Mouse (Mus musculus) 416B (cell line): ENCODE measurements around the gene Tsacc.
"Not testable (repeated sequence)": the region's sequence is repeated elsewhere in the genome, so short reads cannot be mapped to it uniquely, and the experiment has no call there.

Experiments
- DNase-seq: peaks from one replicate; pipeline ENCODE4 v3.0.0; 2011; ENCODE audit warnings: low read depth

Gene Tsacc

DNA sequence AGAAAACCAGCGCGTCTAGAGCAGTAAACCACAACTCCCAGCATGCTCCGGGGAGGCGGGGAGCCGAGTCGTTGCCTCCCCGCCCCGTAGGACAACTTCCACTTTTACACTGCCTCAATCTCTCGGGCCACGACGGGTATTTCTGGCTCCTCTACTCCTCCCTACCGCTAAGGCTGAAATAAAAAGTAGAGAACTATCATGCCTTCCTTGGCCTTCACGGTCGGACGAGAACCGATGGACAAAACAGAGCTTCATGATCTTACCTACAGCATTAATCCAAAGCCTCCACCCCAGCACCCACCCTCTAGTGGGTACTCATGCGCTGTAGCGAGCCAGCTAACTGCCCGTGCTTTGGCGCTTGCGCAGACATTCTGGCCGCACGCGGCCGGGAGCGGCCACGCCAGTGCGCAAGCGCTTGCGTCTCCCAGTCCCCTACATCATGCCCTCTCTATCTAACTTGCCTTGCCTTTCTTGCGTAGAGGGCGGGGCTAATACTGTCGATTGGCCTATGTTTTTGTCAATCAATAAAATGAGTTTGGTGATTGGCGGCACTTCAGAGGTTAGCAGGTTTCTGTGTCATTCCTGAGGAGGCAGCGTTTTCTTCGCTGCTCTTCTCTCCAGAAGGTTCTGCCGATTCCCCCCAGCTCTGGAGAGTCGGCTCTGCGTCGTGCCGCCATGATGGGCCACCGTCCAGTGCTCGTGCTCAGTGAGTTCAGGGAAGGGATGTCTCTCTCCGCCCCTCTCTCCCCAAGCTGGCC lies at the start of gene Tsacc, which contains the start of gene Cct3:
Gene Tsacc, minus strand, starts transcription at position 439 of the 758 bp plus-strand sequence.
Gene Cct3, plus strand, starts transcription at position 556 of the 758 bp plus-strand sequence.
- peak; percentile 100 for DNase-seq

DNA sequence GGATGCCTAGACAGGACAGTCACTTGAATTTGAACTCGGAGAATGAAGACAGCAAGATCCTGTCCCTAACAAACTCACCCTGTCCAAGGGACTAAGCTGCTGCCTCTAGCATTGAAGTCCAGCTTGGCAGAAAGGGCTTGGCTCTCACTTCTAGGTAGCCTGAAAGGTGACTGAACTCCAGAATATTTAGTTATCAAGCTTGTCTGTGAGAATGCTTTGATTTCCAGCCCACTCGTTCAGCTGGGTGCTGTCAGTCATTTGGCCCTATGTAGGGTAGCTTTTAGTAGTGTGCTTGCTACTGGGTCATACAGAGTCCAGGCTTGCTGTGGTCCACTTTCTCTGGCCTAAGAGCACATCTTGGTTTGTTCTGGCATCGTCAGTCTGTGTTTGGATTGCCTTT lies 42.2 kb upstream of the Tsacc start:
- no peak for DNase-seq

DNA sequence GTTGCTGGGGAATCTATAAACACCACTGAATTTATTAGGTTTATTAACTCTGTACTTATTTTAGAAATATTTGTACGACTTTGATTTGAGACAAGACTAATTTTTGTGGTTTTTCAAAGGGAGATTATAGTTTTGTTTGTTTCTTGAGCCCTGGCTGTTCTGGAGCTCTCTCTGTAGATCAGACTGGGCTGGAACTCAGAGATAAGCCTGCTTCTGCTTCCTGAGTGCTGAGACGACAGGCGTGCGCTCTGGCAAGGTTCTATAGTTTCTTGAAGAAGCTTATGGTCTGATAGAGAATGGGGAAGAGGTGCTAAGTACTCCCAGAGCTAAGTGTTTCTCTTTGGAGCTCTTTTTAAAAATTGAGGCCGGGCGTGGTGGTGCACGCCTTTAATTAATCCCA lies 41.5 kb upstream of the Tsacc start:
- DNase-seq: peak; percentile 82

DNA sequence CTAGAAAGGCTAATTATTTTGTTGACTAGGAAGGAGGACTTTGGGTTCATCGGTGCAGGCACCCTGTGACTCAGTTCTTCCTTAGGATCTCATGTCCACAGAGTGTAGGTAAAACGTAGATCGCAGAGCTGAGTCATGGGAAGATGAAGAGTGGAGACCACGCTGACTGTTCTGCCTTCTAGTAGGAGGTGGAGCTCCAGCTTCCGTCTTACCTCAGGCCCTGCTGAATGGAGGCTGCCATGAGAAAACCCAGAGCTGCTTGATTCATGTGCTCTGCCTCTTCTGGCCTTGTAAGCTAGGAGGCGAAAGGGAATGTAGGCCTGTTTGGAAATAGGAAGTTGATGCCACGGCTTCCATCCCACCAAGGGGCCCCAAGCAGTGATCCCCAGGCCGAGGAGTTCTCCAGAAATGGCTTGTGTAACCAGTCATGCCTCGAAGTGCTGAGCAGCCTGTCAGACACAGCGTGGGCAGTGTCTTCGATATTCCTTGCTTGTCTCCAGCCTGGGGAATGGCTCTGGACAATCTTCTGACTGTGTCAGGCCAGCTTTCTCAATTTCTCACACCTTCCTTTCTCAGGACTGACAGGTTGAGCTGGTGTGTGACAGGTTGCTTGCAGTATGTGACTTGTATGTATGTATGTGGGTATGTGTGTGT lies 40.7 kb upstream of the Tsacc start:
- DNase-seq: peak; percentile 93

DNA sequence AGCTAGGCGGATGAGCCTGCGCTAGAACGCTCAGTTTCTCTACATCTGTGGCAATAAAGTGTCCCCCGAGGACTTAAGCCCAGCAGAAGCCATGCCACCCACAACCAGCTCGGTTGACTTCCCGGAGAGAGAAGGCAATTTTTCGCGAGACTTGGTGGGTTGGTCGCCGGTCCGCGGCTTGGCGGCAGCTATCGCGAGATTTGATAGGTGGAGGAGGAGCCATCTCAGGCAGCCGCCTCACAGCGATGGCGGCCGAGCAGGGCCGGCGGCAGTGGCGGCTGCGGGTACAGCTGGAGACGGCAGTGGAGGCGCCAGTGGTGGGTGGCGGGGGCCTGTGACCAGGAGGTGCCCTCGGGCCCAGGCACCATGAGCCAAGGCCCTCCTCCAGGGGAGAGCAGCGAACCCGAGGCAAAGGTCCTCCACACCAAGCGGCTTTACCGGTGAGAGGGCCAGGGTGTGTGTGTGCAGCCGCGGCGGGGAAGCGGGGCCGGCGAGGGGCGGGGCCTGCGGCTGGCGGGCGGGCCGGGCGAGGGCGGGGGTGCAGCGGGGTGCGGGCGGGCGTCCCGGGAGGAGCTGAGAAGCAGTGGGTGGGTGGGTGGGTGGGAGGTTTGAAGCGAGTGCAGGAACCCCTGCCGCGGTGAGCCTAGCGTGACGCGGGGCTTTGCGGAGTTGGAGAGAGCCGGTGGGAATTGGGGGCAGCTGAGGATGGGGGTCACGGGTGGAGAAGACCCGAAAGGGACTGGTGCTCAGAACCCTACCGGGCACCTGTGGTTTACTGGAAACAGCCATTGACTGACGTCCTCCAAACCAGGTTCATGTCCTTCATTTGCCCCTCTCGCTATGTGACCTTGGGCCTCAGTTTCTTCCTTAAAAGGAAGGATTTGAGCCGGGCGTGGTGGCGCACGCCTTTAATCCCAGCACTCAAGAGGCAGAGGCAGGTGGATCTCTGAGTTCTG lies 39.5 kb upstream of the Tsacc start, which contains the start of the genes Tmem79 and Smg5:
Gene Tmem79, minus strand, starts transcription at position 91 of the 956 bp plus-strand sequence.
Gene Smg5, plus strand, starts transcription at position 203 of the 956 bp plus-strand sequence.
- DNase-seq: peak; percentile 98

DNA sequence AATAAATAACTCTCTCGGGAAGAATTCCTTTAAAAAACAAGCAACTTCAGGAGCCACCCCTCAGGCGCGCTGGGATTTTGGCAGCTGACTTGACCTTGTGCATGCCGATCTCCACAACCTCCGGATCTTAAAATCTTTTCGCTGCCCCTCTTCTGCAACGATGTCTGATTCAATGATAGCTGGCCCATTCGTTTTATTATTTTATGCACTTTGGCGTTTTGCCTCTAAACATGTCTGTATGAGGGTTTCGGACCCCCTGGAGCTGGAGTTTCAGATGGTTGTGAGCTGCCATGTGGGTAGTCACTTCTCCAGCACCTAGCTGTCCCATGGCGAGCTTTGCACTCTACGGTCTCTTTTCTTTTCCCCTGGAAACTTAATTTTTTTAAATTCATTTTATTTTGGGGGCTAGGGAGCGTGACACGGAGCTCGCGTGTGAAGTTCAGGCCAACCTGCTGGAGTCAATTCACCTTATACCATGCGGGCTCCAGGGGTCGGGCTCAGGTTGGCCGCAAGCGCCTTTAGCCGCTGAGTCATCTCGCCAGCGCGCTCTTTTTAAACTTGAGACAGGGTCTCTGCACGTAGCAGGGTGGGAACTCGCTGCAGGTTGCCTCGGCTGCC lies 38.7 kb upstream of the Tsacc start:
- no peak for DNase-seq

DNA sequence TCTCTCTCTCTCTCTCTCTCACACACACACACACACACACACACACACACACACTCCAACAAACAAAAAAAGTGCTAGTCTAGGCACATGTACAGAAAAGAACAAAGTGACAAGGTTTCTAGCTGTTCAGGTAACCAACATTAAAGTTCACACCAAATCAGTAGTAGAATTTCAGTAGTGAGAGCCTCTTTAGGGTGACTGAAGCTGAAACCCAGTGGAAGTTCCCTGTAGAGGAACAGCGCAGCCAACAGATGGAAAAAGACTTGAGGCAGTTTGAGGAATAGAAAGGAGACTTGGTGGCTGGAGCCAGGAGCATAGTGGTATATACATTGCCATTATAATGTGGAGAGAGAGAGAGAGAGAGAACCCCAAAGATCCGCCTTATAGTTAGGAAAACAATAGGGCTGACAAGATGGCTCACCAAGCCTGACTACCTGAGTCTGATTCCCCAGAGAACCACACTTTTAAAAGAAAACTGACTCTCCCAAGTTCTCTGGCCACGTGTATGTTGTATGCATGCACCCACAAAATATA lies 38.2 kb upstream of the Tsacc start:
- DNase-seq: peak; percentile 64

DNA sequence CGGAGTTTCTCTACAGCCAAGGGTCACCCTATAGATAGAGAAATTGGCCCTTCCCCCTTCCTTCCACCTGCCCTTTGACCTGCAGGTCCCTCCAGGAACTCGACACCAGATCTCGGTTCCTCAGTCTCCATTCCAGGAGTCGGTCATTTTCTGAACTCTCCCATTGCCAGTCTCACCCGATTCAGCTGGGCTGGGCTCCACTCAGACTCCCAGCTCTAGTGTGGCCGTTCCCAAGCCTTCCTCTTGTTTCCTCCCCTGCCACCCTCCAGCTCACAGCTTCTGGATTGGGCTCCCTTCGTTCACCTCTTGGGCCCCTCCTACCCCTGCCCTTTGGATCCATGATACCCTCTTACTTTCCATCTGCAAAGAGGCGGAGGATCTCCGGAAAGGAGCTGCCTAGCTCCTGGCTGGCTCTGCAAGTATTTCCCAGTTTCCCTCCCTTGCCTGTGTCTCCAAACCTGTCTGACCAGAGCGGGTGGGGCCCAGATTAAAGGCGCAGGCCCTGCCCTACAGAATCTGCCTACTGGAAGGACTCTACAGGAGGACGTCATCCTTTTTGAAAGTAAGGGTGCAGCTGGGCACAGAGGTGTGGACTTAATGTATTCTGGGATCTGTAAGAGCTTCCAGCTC lies 37.3 kb upstream of the Tsacc start:
- DNase-seq: no peak

DNA sequence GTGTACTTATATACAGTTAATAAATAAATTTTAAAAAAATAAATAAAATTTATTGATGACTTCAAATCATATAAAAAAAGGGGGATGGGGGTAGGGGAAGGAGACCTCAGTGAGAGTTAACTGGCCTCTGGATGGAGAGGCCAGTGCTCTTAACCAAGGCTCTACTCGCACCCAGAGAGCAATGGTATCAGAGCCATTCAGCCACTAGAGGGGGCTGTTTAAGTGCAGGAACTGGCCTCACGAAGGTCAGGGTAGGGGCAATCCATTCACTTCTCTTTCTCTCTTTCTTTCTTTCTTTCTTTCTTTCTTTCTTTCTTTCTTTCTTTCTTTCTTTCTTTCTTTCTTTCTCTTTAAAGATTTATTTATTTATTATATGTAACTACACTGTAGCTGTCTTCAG lies 34.5 kb upstream of the Tsacc start:
- peak; percentile 75 for DNase-seq

DNA sequence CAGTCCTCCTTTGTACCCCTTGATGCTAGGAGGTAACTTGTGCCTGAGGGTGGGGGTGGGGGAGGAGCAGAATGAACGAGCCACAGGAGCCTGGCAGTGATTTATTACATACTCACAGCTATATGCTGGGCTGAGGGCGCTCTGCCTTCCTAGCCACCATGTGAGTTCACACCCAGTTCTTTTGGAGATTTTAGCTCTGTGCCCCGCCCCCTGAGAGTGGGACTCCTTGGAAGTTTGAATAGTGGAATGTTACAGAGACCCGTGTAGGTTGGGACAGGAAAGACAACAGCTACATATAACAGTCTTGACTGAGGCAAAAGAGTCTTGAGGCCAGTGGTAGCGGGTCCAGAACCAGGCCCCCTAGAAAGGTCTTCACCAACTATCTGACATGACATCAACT lies 32.2 kb upstream of the Tsacc start:
- no peak for DNase-seq

DNA sequence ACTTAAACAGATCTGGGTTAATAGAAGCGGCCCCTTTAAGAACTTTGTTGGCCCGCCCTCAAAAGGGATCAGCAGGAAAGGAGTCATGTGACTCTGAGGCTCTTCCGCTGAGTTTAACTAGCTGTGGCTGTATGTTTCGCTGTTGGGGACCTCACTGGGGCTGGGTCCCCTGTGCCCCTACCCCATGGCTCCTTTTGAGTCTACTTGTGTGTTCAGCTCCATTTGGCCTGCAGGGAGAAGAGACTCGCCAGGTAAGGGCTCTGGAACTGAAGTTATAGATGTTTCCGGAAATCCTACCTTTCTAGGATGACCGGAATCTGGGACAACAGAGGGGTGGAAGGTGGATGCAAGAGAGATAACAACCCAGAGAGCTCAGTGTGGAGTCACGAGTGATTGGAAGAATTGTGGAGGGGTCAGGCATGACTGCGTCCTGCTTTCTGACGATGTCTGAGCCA lies 28.2 kb upstream of the Tsacc start, which contains the start of gene Glmp:
Gene Glmp, plus strand, starts transcription at position 73 of the 455 bp plus-strand sequence.
- peak; percentile 78 for DNase-seq

DNA sequence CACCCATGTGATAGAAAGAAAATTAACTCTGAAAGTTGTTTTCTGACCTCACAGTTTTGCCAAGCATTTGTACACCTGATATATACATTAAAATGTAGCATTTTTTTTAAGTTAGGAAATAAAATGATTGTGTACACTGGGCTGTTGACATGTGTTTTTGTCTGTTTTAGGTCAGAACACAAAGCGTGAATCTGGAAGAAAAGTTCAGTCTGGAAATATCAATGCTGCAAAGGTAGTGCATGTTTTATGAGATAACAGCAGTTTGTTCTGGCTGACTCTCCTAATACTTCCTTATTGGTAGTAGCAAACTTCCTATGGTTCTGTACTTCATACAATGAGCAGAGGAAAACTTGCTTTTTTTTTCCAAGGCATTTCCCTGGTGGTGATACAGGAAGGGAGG lies 2.4 kb upstream of the Tsacc start:
- DNase-seq: no peak

DNA sequence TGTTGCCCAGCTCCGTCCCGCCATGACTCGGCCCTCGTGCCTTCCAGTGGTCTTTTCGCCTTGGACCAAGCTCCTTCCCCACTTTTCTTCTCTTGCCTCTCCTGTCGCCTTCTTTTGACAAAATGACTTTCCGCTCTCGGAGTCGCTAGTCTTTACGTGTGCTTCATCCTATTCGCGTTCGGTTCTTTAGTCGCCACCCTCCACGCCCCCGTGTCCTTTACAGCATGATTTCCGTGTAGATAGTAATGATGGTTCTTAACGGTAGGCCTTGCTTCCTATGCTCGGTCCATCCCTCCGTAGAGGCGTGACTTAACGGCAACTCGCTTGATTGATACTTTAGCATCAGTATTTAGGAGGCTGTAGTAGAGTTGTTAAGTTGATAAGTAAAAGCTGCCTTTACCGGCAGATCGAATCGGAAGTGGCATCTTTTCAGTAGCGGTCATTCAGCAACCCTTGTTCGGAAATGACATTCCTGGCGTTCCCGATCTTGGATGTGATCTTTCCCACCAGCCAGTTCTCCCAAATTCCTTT lies 587 bp upstream of the Tsacc start:
- no peak for DNase-seq

DNA sequence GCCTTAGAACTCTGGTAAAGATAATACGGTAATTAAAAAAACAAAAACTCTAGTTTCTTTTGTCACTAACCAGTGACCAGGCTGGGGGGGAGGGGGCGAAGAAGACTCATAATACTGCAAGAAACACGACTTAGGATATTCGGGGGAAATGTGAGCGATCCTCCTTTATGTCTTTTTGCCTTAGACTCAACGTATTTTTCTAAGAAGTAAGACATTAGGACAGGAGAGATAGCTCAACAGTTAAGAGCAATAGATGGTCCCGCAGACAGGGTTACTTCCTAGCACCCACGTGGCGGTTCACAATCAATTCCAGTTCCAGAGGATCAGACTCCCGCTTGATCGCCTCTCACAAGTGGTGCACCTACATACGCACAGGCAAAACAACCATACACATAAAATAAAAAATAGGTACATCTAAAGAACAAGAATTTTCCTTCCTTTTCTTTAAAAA lies 664 bp downstream of the Tsacc start:
- DNase-seq: no peak

DNA sequence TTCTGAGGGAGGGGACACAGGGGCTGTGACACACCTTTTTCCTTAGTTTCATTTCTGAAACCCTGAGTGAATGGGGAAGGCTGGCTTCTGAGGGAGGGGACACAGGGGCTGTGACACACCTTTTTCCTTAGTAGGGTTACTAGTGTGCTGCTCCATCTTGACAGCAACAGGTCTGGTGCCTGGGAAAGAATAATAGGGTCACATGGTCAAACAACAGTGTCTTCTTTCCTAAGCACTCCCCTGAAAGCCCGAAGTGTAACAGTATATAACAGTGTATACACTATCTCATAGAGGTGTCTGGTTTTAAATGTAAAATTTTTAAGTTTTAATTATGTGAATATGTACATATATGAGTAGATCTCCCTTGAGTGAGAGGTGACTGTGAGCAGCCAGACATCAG lies 1.5 kb downstream of the Tsacc start:
- DNase-seq: peak; percentile 48

DNA sequence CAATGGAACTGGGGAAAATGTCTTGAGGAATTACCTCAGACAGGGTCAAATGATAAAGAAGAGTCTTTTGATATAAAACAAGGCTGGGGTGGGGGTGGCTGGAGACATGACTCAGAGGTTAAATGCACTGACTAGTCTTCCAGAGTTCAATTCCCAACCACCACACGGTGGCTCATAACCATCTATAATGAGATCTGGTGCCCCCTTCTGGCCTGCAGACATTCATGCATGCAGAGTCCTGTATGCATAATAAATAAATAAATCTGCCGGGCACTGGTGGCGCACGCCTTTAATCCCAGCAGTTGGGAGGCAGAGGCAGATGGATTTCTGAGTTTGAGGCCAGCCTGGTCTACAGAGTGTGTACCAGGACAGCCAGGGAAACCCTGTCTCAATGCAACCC lies 4.8 kb downstream of the Tsacc start:
- peak; percentile 77 for DNase-seq

DNA sequence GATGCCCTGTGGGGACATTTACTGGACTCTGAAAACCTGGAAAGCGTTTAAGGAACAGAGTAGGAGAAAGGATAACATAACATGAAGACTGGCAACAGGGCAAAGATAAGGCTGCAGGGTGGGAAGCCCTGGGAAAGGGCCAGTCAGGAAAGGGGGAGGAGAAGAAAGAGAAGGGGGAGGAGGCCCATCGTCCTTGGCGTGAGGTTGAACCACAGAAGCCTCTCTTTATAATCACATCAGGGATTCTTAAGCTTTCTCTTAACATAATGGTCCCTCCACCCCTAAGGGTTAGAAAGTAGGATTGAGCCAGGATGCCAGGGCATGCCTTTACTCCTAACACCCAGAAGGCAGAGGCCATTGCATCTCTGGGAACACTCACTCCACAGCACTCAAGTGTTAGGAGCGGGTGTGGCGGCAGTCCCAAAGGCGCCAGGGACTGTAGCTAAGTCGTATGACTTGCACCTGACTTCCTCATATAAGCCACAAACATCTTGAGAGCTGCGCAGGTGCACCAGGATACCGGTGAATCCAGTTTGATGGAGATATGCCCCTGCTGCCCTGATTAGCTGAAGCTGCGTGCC lies 8.6 kb downstream of the Tsacc start:
- DNase-seq: not testable (repeated sequence)

DNA sequence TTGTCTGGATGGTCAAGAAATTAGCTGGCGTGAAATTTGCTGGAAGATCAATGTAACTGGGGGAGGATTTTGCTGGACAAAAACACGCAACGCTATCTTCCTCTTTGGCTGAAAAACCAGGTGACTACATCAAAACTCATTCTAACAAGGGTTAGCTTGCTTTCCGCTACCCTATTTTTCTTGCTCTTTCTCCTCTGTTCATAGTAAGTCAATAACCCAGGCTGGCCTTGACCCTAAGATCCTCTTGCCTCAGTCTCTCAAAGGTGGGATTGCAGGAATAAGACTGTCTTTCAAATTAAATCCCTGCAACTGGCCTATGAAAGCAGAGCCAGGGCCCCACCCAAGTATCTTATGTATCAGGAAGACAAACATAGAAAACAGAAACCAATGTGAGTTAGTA lies 9.7 kb downstream of the Tsacc start, which contains the start of gene Gm38392:
Gene Gm38392, minus strand, starts transcription at position 101 of the 400 bp plus-strand sequence.
- DNase-seq: no peak

DNA sequence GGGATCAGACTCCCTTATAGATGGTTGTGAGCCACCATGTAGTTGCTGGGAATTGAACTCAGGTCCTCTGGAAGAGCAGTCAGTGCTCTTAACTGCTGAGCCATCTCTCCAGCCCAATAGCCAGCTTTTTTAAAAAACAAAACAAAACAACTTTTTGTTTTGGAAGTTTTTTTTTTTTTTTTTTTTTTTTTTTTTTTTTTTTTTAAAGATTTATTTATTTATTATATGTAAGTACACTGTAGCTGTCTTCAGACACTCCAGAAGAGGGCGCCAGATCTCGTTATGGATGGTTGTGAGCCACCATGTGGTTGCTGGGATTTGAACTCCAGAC lies 11.3 kb downstream of the Tsacc start:
- DNase-seq: not testable (repeated sequence)
